Mouse (Mus musculus): ENCODE measurements around the gene Trim31. TPM values are rescaled to one million over a fixed set of nuclear protein-coding genes. Genes with fewer than 3 reads are reported as not detected.

Gene Trim31
- polyA plus RNA-seq, 1 experiment = not detected

GRCm38 (mm10) chr17:36938056-36938455, 40.1 kb downstream of the Trim31 start:
- TF ChIP-seq CTCF (IDR thresholded peaks at IDR 0.05; ENCODE audit: control insufficient read depth, insufficient read depth, insufficient read length) (no peak), MYOG (IDR thresholded peaks at IDR 0.05; ENCODE audit: control insufficient read depth, extremely low read depth, insufficient read length) (no peak), MAX (IDR thresholded peaks at IDR 0.05) (no peak), MYOD1 (IDR thresholded peaks at IDR 0.05; ENCODE audit: control insufficient read depth, insufficient read length, low read depth) (no peak), FOSL1 (IDR thresholded peaks at IDR 0.05; ENCODE audit: insufficient read depth, low read length, poor library complexity, severe bottlenecking) (no peak), CEBPB (IDR thresholded peaks at IDR 0.05; ENCODE audit: low read depth) (no peak), USF1 (IDR thresholded peaks at IDR 0.05; ENCODE audit: low read depth) (no peak)
- Histone ChIP-seq H3K79me3 (ENCODE audit: low read depth) (peaks cover 2% of the 10 kb centered on the region), H3K4me3 (ENCODE audit: insufficient read depth, poor library complexity, severe bottlenecking) (no peak overlapping the region), H3K79me2 (ENCODE audit: control insufficient read depth, insufficient read depth) (peaks cover 4% of the 10 kb centered on the region), H3ac (ENCODE audit: control insufficient read depth, insufficient read length, low read depth) (no peak overlapping the region), H3K27me3 (ENCODE audit: control insufficient read depth, insufficient read depth, insufficient read length) (no peaks in the 10 kb centered on the region), H3K36me3 (ENCODE audit: control insufficient read depth, insufficient read depth) (no peaks in the 10 kb centered on the region)

DNA sequence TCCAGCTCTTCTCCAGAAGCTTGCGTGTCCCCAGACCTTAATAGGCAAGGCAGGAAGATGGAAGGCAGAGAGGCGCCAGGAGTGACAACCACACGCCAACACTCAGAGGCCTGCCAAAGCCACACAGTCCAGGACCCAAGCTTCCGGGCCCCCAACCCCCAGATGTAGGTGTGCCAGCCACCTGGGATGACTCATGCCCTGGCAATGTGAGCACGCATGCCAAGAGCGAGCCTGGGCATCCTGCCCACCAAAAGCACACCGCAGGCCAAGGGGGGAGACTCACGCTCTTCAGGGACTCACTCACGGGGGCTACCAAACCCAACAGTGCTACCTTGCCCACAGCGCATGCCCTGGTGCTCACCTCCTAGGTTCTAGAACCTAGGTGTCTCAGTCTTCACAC, 44.5 kb downstream of the Trim31 start:
- Histone ChIP-seq H3K27me3 (ENCODE audit: control insufficient read depth, insufficient read depth, insufficient read length) (no peaks in the 10 kb centered on the region), H3K79me3 (ENCODE audit: low read depth) (no peaks in the 10 kb centered on the region), H3K79me2 (ENCODE audit: control insufficient read depth, insufficient read depth) (no peaks in the 10 kb centered on the region), H3K36me3 (ENCODE audit: control insufficient read depth, insufficient read depth) (no peaks in the 10 kb centered on the region), H3K4me3 (ENCODE audit: insufficient read depth, poor library complexity, severe bottlenecking) (no peak overlapping the region), H3ac (ENCODE audit: control insufficient read depth, insufficient read length, low read depth) (no peak overlapping the region)
- TF ChIP-seq CTCF (IDR thresholded peaks at IDR 0.05; ENCODE audit: control insufficient read depth, insufficient read depth, insufficient read length) (no peak), MAX (IDR thresholded peaks at IDR 0.05) (no peak), USF1 (IDR thresholded peaks at IDR 0.05; ENCODE audit: low read depth) (no peak), MYOG (IDR thresholded peaks at IDR 0.05; ENCODE audit: control insufficient read depth, extremely low read depth, insufficient read length) (no peak), CEBPB (IDR thresholded peaks at IDR 0.05; ENCODE audit: low read depth) (no peak), MYOD1 (IDR thresholded peaks at IDR 0.05; ENCODE audit: control insufficient read depth, insufficient read length, low read depth) (no peak), FOSL1 (IDR thresholded peaks at IDR 0.05; ENCODE audit: insufficient read depth, low read length, poor library complexity, severe bottlenecking) (no peak)

- Histone ChIP-seq H3K4me3 (ENCODE audit: insufficient read depth, poor library complexity, severe bottlenecking) (no peak within 1 kb of the TSS), H3K79me2 (ENCODE audit: control insufficient read depth, insufficient read depth) (no peaks in the 10 kb centered on the region), H3ac (ENCODE audit: control insufficient read depth, insufficient read length, low read depth) (no peak within 1 kb of the TSS), H3K79me3 (ENCODE audit: low read depth) (no peaks in the 10 kb centered on the region), H3K36me3 (ENCODE audit: control insufficient read depth, insufficient read depth) (no peaks in the 10 kb centered on the region), H3K27me3 (ENCODE audit: control insufficient read depth, insufficient read depth, insufficient read length) (no peaks in the 10 kb centered on the region)
- no peak for TF ChIP-seq CEBPB (IDR thresholded peaks at IDR 0.05; ENCODE audit: low read depth)
- TF ChIP-seq MYOG (IDR thresholded peaks at IDR 0.05; ENCODE audit: control insufficient read depth, extremely low read depth, insufficient read length) = no peak
- no peak for TF ChIP-seq CTCF (IDR thresholded peaks at IDR 0.05; ENCODE audit: control insufficient read depth, insufficient read depth, insufficient read length)
- TF ChIP-seq MYOD1 (IDR thresholded peaks at IDR 0.05; ENCODE audit: control insufficient read depth, insufficient read length, low read depth) = no peak
- no peak for TF ChIP-seq MAX (IDR thresholded peaks at IDR 0.05)
Measured at GRCm38 (mm10) chr17:36942791-36943471, 45.0 kb downstream of the Trim31 start, which contains the start of gene Rnf39. Gene Rnf39 (plus strand): TSS chr17:36942918.

DNA sequence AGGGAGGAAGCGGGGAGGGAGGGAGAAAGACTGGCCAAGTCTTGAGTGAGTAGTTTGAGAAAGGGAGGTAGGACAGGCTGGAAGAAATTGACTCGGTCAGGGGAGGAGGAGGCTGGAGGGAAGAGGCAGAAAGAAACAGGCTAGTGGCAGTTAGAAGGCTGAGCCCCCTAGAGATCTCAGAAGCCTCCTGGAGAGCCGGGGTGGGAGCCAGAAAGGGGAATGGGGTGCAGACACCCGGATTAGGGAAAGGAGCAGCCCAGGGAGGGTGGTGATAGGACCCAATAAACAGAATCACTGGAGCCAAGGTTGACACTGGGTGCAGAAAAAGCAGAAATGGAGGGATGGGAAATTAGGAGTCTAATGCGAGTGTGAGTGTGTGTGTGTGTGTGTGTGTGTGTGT, 45.8 kb downstream of the Trim31 start:
- TF ChIP-seq MAX (IDR thresholded peaks at IDR 0.05) = no peak
- TF ChIP-seq CEBPB (IDR thresholded peaks at IDR 0.05; ENCODE audit: low read depth) = no peak
- no peak for TF ChIP-seq MYOG (IDR thresholded peaks at IDR 0.05; ENCODE audit: control insufficient read depth, extremely low read depth, insufficient read length)
- no peak for TF ChIP-seq MYOD1 (IDR thresholded peaks at IDR 0.05; ENCODE audit: control insufficient read depth, insufficient read length, low read depth)
- TF ChIP-seq FOSL1 (IDR thresholded peaks at IDR 0.05; ENCODE audit: insufficient read depth, low read length, poor library complexity, severe bottlenecking) = no peak
- TF ChIP-seq USF1 (IDR thresholded peaks at IDR 0.05; ENCODE audit: low read depth) = no peak
- TF ChIP-seq CTCF (IDR thresholded peaks at IDR 0.05; ENCODE audit: control insufficient read depth, insufficient read depth, insufficient read length) = no peak
- Histone ChIP-seq H3K79me3 (ENCODE audit: low read depth) (no peaks in the 10 kb centered on the region), H3K4me3 (ENCODE audit: insufficient read depth, poor library complexity, severe bottlenecking) (no peak overlapping the region), H3K36me3 (ENCODE audit: control insufficient read depth, insufficient read depth) (peaks cover 7% of the 10 kb centered on the region), H3K79me2 (ENCODE audit: control insufficient read depth, insufficient read depth) (no peaks in the 10 kb centered on the region), H3K27me3 (ENCODE audit: control insufficient read depth, insufficient read depth, insufficient read length) (no peaks in the 10 kb centered on the region), H3ac (ENCODE audit: control insufficient read depth, insufficient read length, low read depth) (no peak overlapping the region)

DNA sequence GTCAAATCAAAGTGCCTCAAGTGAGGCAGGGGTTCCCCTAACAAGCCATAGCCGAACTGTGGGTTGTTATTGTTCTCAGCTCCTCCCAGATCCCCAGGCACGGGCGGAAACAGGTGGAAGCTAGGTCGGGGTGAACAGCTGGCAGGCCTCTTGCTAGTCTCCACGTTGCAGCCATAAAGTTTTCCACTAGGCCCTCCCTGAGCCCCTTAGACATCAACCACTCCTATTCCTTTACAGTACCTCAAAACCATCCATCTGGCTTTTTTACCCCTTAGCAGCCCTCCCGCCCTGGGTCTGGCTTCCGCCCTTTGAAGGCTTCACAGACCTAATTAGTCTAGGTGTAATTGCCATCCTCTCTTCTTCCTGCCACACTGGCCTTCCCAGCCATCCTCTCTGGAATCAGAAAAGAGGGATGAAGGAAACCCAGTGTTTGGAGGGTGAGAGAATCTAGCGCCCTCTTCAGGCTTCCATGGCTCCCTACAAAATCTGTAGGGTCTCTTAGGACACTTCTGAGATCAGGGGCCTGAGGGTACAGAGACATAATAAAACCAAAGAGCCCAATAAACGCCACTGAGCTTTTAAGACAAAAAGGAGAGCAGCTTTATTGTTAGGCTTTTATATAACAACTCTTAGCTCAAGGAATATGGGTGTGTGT, 46.3 kb downstream of the Trim31 start:
- Histone ChIP-seq H3K27me3 (ENCODE audit: control insufficient read depth, insufficient read depth, insufficient read length) (no peaks in the 10 kb centered on the region), H3K79me2 (ENCODE audit: control insufficient read depth, insufficient read depth) (peaks cover under 1% of the 10 kb centered on the region), H3K36me3 (ENCODE audit: control insufficient read depth, insufficient read depth) (peaks cover 12% of the 10 kb centered on the region), H3ac (ENCODE audit: control insufficient read depth, insufficient read length, low read depth) (no peak overlapping the region), H3K79me3 (ENCODE audit: low read depth) (no peaks in the 10 kb centered on the region), H3K4me3 (ENCODE audit: insufficient read depth, poor library complexity, severe bottlenecking) (no peak overlapping the region)
- TF ChIP-seq MYOD1 (IDR thresholded peaks at IDR 0.05; ENCODE audit: control insufficient read depth, insufficient read length, low read depth) = no peak
- TF ChIP-seq USF1 (IDR thresholded peaks at IDR 0.05; ENCODE audit: low read depth) = no peak
- TF ChIP-seq MAX (IDR thresholded peaks at IDR 0.05) = no peak
- TF ChIP-seq CEBPB (IDR thresholded peaks at IDR 0.05; ENCODE audit: low read depth) = no peak
- no peak for TF ChIP-seq CTCF (IDR thresholded peaks at IDR 0.05; ENCODE audit: control insufficient read depth, insufficient read depth, insufficient read length)

All from C2C12 (cell line).